Mouse (Mus musculus) liver, embryonic 12.5 days (tissue): ENCODE measurements around the gene Slitrk6. TPM values are rescaled to one million over a fixed set of nuclear protein-coding genes. Genes with fewer than 3 reads are reported as not detected.

Source experiments
- ATAC-seq: fragments of 200-750 bp; cut with Nextera tagmentation; 2 replicates; pipeline ENCODE4 v1.8.0; 2017; ENCODE audit warnings: moderate number of reproducible peaks, mild to moderate bottlenecking, moderate library complexity
- H3K27ac ChIP-seq: fragments of 300-500 bp; sonication (generic); 2 replicates; pipeline ENCODE4 v1.5.1; 2016; ENCODE audit warnings: mild to moderate bottlenecking
- H3K27me3 ChIP-seq: fragments of 300-500 bp; sonication (generic); replicated peaks from 2 replicates; pipeline ENCODE4 v1.6.1; 2016; ENCODE audit warnings: mild to moderate bottlenecking, moderate library complexity
- H3K36me3 ChIP-seq: fragments of 300-500 bp; sonication (generic); 2 replicates; pipeline ENCODE4 v1.6.1; 2016; ENCODE audit warnings: mild to moderate bottlenecking, moderate library complexity
- H3K4me1 ChIP-seq: fragments of 300-500 bp; sonication (generic); 2 replicates; pipeline ENCODE4 v1.6.1; 2016
- H3K4me2 ChIP-seq: fragments of 300-500 bp; sonication (generic); 2 replicates; pipeline ENCODE4 v1.6.1; 2016; ENCODE audit warnings: mild to moderate bottlenecking, moderate library complexity
- H3K4me3 ChIP-seq: fragments of 300-500 bp; sonication (generic); 2 replicates; pipeline ENCODE4 v1.5.1; 2016; ENCODE audit warnings: mild to moderate bottlenecking, moderate library complexity
- H3K9ac ChIP-seq: fragments of 300-500 bp; sonication (generic); 2 replicates; pipeline ENCODE4 v1.6.1; 2016; ENCODE audit warnings: mild to moderate bottlenecking, moderate library complexity
- H3K9me3 ChIP-seq: fragments of 300-500 bp; sonication (generic); replicated peaks from 2 replicates; pipeline ENCODE4 v1.6.1; 2016; ENCODE audit warnings: mild to moderate bottlenecking, moderate library complexity
- WGBS: fragments of 180-500 bp; shearing (Covaris S2); methylation state at CpG from one replicate; pipeline ENCODE4 v1.1.7; 2016; ENCODE audit not compliant: insufficient replicate concordance; 5-methylcytosine and 5-hydroxymethylcytosine counted together
- polyA plus RNA-seq: library from polyadenylated mRNA; unstranded; fragments of >200 nt; fragmentation: Nextera tagmentation; extraction: Ambion mirVana; gene quantifications from 2 replicates; pipeline ENCODE4 v1.2.1, GENCODE M21; 2016

Slitrk6 gene
- polyA plus RNA-seq, result 0.22 and 0.45 TPM in 2 replicates

DNA sequence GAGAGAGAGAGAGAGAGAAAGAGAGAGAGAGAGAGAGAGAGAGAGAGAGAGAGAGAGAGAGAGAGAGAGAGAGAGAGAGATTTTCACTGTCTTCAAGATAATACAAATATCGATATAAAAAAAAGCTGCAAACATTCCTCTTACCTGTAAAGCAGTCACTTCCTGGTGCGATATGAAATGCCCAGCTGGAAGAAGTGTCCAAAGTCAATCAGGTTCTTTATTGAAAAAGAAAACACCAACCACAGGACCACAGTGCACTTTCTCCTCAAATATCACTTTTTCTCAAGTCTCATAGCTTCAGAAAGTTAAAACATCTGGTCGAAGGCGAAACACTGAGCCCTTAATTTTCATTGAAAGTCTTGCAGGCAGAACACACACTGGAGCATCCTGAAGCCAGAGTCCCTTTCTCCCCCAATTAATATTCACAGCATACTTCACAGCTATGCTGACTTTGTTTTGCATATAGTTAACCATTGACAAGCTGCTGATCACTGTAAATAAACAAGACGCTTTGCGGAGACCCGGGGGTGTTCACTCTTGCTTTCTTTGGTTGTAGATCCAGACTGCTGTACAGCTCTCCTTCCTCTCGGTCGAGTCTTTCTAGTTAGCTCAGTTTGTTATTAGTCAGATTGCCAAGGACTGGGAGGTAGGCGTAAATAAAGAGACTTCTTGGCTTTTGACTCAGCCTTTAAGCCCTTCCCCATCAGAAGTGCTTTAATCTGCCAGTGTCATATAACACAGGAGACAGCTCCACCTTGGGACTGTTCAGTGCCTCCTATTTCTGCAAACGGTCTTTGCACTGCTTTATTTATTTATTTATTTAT is at the start of gene Slitrk6:
TSS of gene Slitrk6 (minus strand) at position 666 of the 824 bp plus-strand sequence.
- no peaks in the 10 kb centered on the region for H3K9me3 ChIP-seq
- no peak within 1 kb of the TSS for H3K9ac ChIP-seq
- no peak within 1 kb of the TSS for H3K4me2 ChIP-seq
- H3K4me1 ChIP-seq, result no peaks in the 10 kb centered on the region
- H3K27me3 ChIP-seq, result no peaks in the 10 kb centered on the region
- H3K36me3 ChIP-seq, result no peaks in the 10 kb centered on the region
- no peak for ATAC-seq
- H3K27ac ChIP-seq, result no peak within 1 kb of the TSS
- 61% methylated on average over 11 of the region's 11 CpGs for WGBS
- H3K4me3 ChIP-seq, result no peak within 1 kb of the TSS

DNA sequence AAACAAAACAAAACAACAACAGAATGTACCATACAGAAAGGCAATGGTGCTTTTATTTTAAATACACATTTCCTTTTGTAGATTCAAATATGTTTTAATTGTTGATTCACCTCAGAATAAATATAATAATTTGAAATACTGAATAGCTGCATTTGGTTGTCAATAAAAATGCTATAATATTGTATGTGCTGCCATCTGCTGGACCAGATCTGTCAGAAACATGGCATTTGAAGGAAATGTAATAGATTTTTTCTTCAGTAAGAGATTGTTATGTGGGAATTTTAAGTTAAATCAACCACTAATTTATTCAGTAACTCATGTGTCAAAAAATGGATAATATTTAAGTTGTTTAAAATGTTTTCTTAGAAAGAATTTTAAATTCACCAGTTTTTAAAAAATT is 22.6 kb upstream of the Slitrk6 start:
- H3K27ac ChIP-seq, result no peak overlapping the region
- no peak overlapping the region for H3K4me3 ChIP-seq
- H3K36me3 ChIP-seq, result no peaks in the 10 kb centered on the region
- no peak for ATAC-seq
- H3K9ac ChIP-seq, result no peak overlapping the region
- no peaks in the 10 kb centered on the region for H3K27me3 ChIP-seq
- H3K4me2 ChIP-seq, result no peak overlapping the region
- no peaks in the 10 kb centered on the region for H3K9me3 ChIP-seq
- no peaks in the 10 kb centered on the region for H3K4me1 ChIP-seq

GRCm38 (mm10) chr14:110770694-110771093 is 15.7 kb upstream of the Slitrk6 start:
- no peak overlapping the region for H3K4me3 ChIP-seq
- H3K9ac ChIP-seq, result no peak overlapping the region
- no peak overlapping the region for H3K27ac ChIP-seq
- H3K9me3 ChIP-seq, result no peaks in the 10 kb centered on the region
- no peaks in the 10 kb centered on the region for H3K27me3 ChIP-seq
- 56% methylated on average over 1 of the region's 1 CpGs for WGBS
- no peak overlapping the region for H3K4me2 ChIP-seq
- H3K4me1 ChIP-seq, result no peaks in the 10 kb centered on the region
- H3K36me3 ChIP-seq, result no peaks in the 10 kb centered on the region
- ATAC-seq, result no peak

DNA sequence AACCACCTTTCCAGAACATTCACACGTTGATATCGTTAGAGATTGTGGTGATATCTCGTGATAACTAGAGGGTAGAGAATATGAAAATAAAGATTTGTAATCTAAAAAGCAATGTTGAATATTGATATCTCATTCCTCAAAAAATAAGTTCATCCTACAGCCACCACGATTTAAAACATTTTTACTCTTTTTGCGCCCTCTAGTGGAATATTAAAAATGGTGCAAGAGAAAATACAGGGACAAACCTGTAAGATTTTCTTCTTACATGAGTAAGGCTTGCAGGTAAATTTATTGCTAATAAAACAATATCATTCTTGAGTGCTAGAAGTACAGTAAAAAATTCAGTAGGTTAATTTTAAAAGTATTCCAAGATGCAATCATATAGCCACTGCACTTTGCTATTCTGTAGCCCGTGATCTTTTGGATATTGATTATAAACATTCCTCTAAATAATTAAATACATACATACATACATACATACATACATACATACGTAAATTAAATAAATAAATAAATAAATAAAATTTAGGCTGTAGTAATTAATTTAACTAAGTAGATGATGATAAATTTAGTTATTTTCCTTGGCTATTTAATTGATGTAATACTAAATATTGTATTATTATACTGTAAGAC is 7.8 kb upstream of the Slitrk6 start:
- Histone ChIP-seq H3K27ac (no peak overlapping the region), H3K4me3 (no peak overlapping the region), H3K9ac (no peak overlapping the region), H3K9me3 (no peaks in the 10 kb centered on the region), H3K36me3 (no peaks in the 10 kb centered on the region), H3K4me2 (no peak overlapping the region), H3K4me1 (no peaks in the 10 kb centered on the region), H3K27me3 (no peaks in the 10 kb centered on the region)
- 17% methylated on average over 7 of the region's 7 CpGs for WGBS
- ATAC-seq, result no peak

DNA sequence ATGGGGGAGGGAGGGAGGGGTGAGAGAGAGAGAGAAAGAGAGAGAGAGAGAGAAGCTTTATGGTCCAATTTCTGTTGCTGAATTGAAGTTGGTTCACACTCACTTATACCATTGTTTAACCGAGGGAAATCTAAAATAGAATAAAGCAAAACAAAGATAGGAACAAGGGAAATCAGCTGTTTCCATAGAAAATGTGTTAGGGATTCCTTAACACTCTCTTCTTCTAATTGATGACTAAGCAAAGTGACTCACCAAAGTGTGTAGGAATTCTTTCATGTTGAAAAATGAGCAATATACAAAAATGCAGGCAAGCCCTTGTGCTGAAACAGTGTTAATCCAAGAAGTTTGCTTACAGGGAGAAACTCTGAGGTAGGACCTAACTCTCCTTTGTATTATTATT is 6.0 kb upstream of the Slitrk6 start:
- no peak overlapping the region for H3K9ac ChIP-seq
- H3K9me3 ChIP-seq, result no peaks in the 10 kb centered on the region
- no peaks in the 10 kb centered on the region for H3K4me1 ChIP-seq
- no peak overlapping the region for H3K4me3 ChIP-seq
- H3K27me3 ChIP-seq, result no peaks in the 10 kb centered on the region
- no peak for ATAC-seq
- H3K36me3 ChIP-seq, result no peaks in the 10 kb centered on the region
- H3K4me2 ChIP-seq, result no peak overlapping the region
- no peak overlapping the region for H3K27ac ChIP-seq
- 42% methylated on average over 1 of the region's 1 CpGs for WGBS

DNA sequence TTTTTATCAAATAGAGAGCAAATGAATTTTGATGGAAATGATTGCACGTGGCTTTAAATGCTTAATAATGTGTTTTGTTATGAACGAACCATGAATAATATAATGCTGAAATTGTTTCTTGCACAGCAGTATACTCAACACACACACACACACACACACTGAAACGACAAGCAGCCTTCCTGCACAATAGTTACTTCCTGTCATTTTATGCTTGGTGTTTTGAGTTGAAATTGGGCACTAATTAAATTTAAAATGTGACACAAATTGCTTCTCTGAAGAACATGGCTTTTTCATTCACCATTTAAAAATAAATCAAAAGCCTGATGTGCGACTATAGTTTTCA is 330 bp upstream of the Slitrk6 start:
- no peak overlapping the region for H3K4me3 ChIP-seq
- H3K36me3 ChIP-seq, result no peaks in the 10 kb centered on the region
- ATAC-seq, result no peak
- H3K9ac ChIP-seq, result no peak overlapping the region
- H3K4me2 ChIP-seq, result no peak overlapping the region
- no peaks in the 10 kb centered on the region for H3K4me1 ChIP-seq
- H3K9me3 ChIP-seq, result no peaks in the 10 kb centered on the region
- WGBS, result 63% methylated on average over 4 of the region's 4 CpGs
- H3K27me3 ChIP-seq, result no peaks in the 10 kb centered on the region
- no peak overlapping the region for H3K27ac ChIP-seq

DNA sequence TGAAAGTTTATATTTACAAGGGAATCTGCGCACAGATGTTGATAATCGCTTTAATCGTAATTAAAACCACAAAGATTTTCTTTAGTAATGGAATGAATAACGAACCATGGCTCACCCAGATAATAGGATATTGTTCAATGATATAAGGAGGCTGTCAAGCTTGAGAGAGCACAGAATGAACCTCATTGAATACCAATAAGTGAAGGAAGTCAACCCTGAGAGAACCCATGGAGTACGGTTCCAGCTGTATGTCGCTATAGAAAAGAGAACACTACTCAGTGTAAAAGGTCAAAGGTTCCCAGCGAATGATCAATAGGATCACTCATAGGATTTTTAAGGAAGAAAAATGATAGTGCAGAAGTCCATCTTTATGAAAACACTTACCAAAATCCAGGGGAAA is 15.1 kb downstream of the Slitrk6 start:
- no peak for ATAC-seq

GRCm38 (mm10) chr14:110739368-110739767 is 15.6 kb downstream of the Slitrk6 start:
- 78% methylated on average over 1 of the region's 1 CpGs for WGBS
- Histone ChIP-seq H3K27me3 (no peaks in the 10 kb centered on the region), H3K4me2 (no peak overlapping the region), H3K9ac (no peak overlapping the region), H3K36me3 (no peaks in the 10 kb centered on the region), H3K4me3 (no peak overlapping the region), H3K4me1 (no peaks in the 10 kb centered on the region), H3K9me3 (no peaks in the 10 kb centered on the region), H3K27ac (no peak overlapping the region)
- ATAC-seq, result no peak

More for the DNA sequence above, 15.1 kb downstream of the Slitrk6 start:
- no peak overlapping the region for H3K27ac ChIP-seq
- H3K9ac ChIP-seq, result no peak overlapping the region
- H3K4me1 ChIP-seq, result no peaks in the 10 kb centered on the region
- H3K9me3 ChIP-seq, result no peaks in the 10 kb centered on the region
- no peaks in the 10 kb centered on the region for H3K36me3 ChIP-seq
- no peak overlapping the region for H3K4me2 ChIP-seq
- H3K4me3 ChIP-seq, result no peak overlapping the region
- WGBS, result 79% methylated on average over 7 of the region's 7 CpGs
- H3K27me3 ChIP-seq, result no peaks in the 10 kb centered on the region

- no peak overlapping the region for H3K4me3 ChIP-seq
- H3K9ac ChIP-seq, result no peak overlapping the region
- H3K4me2 ChIP-seq, result no peak overlapping the region
- no peaks in the 10 kb centered on the region for H3K36me3 ChIP-seq
- H3K27ac ChIP-seq, result no peak overlapping the region
- H3K4me1 ChIP-seq, result no peaks in the 10 kb centered on the region
- no peaks in the 10 kb centered on the region for H3K27me3 ChIP-seq
- 52% methylated on average over 4 of the region's 4 CpGs for WGBS
- H3K9me3 ChIP-seq, result no peaks in the 10 kb centered on the region
- no peak for ATAC-seq
These were observed 26.5 kb downstream of the Slitrk6 start for GRCm38 (mm10) chr14:110728344-110728910.

- no peaks in the 10 kb centered on the region for H3K4me1 ChIP-seq
- H3K27ac ChIP-seq, result no peak overlapping the region
- H3K4me2 ChIP-seq, result no peak overlapping the region
- no peak overlapping the region for H3K9ac ChIP-seq
- H3K36me3 ChIP-seq, result no peaks in the 10 kb centered on the region
- H3K27me3 ChIP-seq, result no peaks in the 10 kb centered on the region
- H3K9me3 ChIP-seq, result no peaks in the 10 kb centered on the region
- no peak overlapping the region for H3K4me3 ChIP-seq
- 52% methylated on average over 2 of the region's 2 CpGs for WGBS
- ATAC-seq, result no peak
These were observed 30.8 kb downstream of the Slitrk6 start for GRCm38 (mm10) chr14:110724026-110724576.
